Mouse (Mus musculus) gastrocnemius, postnatal 36 days (tissue): ENCODE measurements at regions not wholly inside any gene's neighbourhood (a gene's known extent, or its start where the extent isn't known, plus 50 kb on each side); places are given as distances from the start of the nearest gene placed in this dataset.

Source experiments
- DNase-seq, 2 experiments: peaks; one replicate each; pipeline ENCODE4 v3.0.0; 2022
- intact Hi-C: fragments of 180-260 bp; cut with DNase I; formaldehyde crosslinking; loops from one replicate; pipeline ENCODE4 v1.15.1; 2025

- no peak for DNase-seq
- intact Hi-C loops: no loop called here
Measured at GRCm38 (mm10) chr8:116452806-116453205, 52.0 kb upstream of the Dynlrb2 start.

- intact Hi-C loops: no loop called here
- no peak for DNase-seq
Measured at GRCm38 (mm10) chr8:116451397-116451796, 53.4 kb upstream of the Dynlrb2 start.

DNA sequence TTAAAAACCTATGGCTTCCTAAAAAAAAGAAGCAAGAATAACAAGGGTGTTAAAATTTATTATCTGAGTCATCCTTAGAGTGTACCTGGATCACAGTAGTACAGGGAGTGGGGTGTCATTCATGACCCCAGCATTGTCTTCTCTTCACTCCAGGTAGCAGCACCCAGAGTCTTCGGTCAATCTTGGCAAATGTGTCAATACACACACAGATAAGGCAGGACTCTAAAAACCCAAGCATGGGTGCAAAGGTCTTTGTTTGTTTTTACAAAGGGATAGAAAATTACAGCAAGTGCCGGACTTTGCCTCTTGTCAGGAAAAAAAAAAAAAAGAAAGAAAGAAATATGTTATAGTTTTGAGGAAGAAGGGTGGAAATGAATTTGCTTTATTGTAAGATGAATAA, 57.3 kb upstream of the Dynlrb2 start:
- no peak for DNase-seq
- intact Hi-C loops: loop anchor here (10.0 kb wide), 1 partner anchor 1673 kb away; no protein-coding TSS in a partner anchor

- intact Hi-C loops: loop anchor here (10.0 kb wide), 1 partner anchor 1668 kb away; no protein-coding TSS in a partner anchor
- DNase-seq: no peak
Measured at GRCm38 (mm10) chr8:116442827-116443226, 61.9 kb upstream of the Dynlrb2 start.

DNA sequence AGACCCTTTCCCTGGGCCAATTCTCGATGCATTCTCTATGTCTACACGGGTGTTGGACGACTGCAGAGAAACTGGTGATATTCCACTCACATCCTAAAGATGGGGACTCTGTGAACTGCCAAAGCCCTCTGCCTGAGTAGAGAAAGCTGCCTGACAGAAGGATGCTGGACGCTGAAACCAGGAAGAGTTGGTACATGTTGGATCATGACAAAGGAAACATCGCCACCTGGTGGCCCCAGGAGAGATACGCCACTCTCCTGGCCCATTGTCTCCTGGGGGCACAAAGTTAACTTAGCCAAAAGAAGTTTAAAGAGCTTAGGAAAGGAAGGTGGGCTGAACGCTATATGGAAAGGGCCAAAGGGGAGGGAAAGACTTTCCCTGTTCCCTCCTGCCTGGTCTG, 65.9 kb upstream of the Dynlrb2 start:
- intact Hi-C loops: loop anchor here (5.0 to 10.0 kb wide), 2 partner anchors 724 to 1897 kb away; no protein-coding TSS in a partner anchor
- peak; percentile 53 to 61 for DNase-seq

DNA sequence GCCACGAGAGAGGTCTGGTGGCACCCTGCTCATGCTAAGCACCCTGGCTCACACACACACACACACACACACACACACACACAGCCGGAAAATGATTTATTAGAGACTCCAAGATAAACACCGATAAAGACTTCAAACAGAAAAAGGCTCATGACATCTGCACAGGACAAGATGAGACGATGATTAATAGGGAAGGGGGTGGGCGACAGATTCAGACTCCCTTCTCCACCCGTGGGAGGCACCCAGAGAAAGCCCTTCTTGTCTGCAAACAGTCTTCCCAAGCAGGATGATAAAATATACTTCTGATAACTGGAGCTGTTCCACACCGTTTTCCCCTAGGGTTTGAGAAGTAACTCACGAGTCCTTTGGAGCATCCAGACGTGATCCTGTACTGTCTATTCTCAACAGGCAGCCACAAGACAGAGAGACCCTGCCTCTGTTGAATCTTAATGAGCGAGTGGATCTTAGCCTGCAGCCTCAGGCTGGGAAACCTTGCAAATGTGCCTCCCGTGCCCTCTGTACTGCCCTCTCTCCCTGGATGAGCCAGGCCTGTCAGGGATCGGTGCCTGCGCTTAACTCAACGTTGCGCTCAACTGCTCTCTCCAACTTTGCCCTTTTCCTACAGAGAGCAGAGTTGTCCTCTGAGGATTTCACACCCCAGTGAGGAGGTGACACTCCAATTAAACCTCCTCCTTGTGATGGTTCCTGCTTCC, 69.3 kb upstream of the Dynlrb2 start:
- intact Hi-C loops: loop anchor here (5.0 to 10.0 kb wide), 2 partner anchors 721 to 1893 kb away; no protein-coding TSS in a partner anchor

DNA sequence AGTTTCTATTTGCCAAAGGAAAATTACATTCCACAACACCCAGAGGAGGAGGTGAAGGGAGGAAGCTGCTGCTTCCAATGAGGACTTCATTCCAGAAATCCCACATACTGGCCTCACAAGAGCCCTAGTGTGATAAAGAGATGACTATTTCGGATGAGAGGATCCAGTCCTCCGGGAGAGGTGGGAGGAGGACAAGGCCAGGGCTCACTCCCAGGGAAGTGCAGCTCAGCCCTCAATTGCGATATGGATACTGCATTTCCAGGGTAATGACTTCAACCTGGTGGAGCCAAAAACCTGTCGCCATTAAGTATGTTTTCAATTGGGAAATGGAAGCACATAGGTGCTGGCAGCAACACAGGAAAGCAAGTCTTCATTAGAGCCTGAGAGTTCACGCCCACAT, 74.7 kb upstream of the Dynlrb2 start:
- intact Hi-C loops: loop anchor here (10.0 kb wide), 1 partner anchor 715 kb away; no protein-coding TSS in a partner anchor
- peak; percentile 17 to 26 for DNase-seq

More for the DNA sequence above, 69.3 kb upstream of the Dynlrb2 start:
- DNase-seq: no peak

GRCm38 (mm10) chr8:116429649-116430048, 75.1 kb upstream of the Dynlrb2 start:
- DNase-seq: no peak
- intact Hi-C loops: loop anchor here (10.0 kb wide), 1 partner anchor 715 kb away; no protein-coding TSS in a partner anchor

- DNase-seq: no peak
- intact Hi-C loops: no loop called here
Measured at GRCm38 (mm10) chr8:116422826-116423225, 81.9 kb upstream of the Dynlrb2 start.

DNA sequence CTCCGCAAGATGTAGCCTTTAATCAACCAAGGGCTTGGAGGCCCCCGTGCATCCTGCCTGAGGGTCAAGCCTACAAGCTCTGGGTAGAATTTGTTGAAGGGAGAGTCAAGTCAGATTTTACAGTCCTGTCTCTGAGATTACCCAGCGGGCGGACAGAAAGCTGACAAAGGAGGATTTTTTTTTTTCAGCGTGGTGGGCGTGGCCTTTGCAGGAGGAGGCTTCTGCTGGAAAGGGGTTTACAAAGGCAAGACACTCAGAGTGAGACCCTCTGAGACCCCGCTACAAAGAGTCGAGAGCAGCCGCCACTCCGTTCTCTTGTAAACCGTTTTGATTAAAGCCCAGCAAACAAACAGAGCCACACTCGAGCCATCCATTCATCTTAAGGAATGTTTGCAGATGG, 92.1 kb upstream of the Dynlrb2 start:
- intact Hi-C loops: no loop called here
- no peak for DNase-seq

DNA sequence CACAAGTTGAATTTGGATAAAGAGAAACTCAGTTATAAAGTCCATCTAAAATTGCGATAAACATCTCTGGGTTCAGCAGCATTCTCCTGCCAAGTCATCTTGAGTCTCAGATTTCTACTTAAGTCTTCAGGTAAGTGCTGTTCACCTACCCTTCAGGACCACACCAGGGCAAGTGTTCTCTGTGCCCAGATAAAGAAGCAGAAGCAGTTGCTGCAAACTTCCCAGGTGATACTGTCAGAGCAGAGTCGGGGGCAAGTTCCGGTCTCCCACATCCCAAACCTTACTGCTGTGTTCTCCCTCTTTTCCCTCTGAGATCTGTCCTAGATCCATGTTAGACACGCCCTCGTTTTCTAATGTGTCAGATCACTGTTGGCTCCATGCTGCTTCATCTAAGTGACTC, 94.7 kb upstream of the Dynlrb2 start:
- no peak for DNase-seq
- intact Hi-C loops: no loop called here

DNA sequence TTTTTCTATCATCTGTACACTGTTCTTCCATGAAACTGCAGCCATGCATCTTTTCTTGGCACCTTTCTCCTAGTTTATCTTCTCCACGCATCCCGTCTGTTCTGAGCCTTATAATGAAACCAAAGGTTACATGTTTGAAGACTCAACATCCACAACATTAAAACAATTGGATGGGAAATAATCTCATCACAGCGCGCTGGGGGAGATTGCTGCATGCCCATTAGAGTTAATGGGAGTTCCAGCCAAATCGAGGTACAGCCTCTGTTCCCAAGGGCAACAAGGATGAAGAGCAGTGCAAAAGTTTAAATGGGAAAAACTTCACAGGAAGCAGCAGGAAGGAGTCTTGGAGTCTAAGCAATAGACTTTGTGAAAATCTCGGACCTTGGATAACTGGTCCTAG, 95.8 kb upstream of the Dynlrb2 start:
- intact Hi-C loops: no loop called here
- DNase-seq: no peak

GRCm38 (mm10) chr8:116404571-116404970, 100.2 kb upstream of the Dynlrb2 start:
- intact Hi-C loops: no loop called here
- DNase-seq: no peak

DNA sequence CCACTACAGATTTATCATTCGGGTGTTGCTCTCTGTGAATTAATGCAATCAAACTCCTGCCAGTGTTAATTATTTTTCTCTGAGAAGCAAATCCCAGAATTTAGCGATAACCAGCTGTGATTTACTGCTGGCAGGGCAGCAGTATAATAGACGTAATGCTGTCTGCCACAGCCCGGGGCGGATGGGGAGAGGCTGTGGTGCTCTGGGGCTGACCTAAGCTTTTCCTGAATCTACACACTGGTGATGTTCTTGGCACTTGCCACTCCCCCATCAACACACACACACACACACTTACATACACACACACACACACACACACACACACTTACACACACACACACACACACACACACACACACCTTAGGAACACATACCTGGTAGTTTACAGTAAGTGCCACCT, 101.4 kb upstream of the Dynlrb2 start:
- no peak for DNase-seq
- intact Hi-C loops: no loop called here

DNA sequence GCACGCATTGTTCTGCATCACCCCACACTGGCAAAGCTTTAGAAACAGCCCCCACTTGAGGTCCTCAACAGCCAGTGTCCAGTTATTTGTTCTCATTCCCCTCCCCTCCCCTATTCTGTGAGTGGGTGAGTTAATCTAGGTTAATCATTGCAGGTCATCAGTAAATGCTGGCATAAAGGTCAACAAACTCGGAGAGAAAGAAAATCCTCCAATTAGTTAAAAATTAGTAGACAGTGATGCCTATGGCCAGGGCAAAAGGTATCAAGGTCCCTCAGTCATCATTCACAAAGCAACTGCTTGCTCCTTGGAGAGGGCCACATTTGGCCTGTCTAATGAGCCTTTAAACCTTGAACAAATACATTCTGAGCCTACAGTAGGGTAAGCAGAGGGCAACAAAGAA, 105.3 kb upstream of the Dynlrb2 start:
- intact Hi-C loops: no loop called here
- DNase-seq: no peak

DNA sequence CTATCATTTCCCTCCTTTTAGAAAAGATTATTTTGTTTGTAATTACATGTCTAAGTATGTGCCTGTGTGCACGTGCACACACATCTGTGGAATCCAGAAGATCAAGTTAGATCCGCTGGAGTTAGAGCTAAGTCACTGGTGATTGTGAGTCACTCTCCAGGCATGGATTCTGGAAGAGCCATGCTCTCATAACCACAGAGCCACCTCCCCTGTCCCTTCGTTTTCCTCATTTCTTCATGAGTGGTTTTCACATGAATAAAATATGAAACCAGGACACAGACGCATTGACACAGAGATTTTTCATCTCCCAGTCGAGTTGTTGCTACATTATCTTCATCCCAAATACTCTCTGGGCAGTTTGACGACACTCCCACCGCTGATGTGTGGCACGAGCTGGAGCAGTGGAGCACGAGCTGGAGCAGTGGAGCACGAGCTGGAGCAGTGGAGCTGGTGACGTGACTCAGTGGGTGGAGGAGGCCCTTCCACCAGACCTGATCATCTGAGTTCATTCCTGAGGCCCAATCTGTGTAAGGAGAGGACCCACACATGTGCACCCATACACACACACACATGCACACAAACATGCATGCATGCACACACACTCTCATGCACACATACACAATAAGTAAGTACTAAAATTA, 106.1 kb upstream of the Dynlrb2 start:
- intact Hi-C loops: no loop called here
- DNase-seq: no peak

DNA sequence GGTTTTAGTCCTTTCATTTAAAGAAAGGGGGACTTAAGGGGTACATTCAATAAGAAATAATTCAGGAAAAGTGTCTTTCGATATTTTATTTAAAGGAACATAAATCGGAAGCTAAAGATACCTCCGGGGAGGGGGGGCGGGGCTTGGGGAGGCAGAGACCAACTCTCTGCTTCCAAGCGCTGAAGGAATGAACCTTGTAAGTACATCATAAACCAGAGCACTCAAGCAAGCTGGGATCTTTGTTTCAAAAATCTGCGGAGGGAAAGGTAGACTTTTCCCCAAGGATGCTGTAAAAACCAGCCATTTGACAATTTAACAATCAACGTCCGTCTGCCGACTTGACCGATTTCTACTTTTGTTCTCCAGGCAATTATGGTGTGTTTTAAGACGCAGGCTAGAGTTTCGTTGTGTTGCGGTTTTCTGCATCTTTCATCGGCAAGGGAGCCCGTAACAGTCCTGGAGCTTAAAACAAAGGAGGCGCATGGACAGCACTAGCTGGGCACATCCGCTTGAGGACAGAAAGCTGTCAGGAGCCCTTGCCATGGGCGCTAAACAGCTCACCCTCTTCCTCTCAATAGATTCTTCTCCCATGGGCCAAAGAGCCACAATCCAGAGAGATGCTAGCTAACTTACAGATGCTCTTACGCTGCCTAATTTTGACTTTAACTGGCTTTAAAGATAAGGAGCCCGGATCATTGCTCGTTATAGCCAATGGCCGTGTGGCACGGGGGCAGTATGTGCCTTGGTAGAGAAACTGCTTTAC, 119.4 kb upstream of the Dynlrb2 start:
- intact Hi-C loops: no loop called here
- DNase-seq: no peak

GRCm38 (mm10) chr8:116384418-116385089, 120.2 kb upstream of the Dynlrb2 start:
- DNase-seq: no peak
- intact Hi-C loops: no loop called here

GRCm38 (mm10) chr8:116383495-116384417, 121.0 kb upstream of the Dynlrb2 start:
- intact Hi-C loops: no loop called here

DNA sequence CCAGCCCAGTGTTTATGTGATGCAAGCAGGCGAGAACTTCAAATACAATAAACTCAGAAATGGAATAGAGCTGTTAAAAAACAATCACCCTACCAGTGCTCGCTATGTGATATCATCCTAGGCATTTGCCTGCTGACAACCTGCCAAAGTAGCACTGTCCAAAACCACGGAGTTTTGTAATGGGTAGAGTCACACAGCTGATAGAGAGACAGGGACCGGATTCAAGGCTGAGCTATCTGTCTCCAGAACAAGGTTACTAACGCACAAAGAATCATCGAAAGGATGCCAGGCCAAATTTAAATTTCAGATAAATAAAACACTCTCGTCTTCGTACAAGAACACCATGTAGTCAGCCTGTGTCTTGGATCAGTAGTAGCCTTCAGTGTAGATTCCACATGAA, 121.7 kb upstream of the Dynlrb2 start:
- DNase-seq: peak in 1 of 2 experiments; percentile 61
- intact Hi-C loops: no loop called here

More at GRCm38 (mm10) chr8:116383495-116384417, 121.0 kb upstream of the Dynlrb2 start:
- DNase-seq: peak; percentile 36 to 45
